Mouse (Mus musculus): ENCODE data around the gene Babam1.

Babam1 gene

GRCm38 (mm10) chr8:71381971-71382961 lies 14.4 kb upstream of the Babam1 start:
- peak; percentile 89 for DNase-seq

DNA sequence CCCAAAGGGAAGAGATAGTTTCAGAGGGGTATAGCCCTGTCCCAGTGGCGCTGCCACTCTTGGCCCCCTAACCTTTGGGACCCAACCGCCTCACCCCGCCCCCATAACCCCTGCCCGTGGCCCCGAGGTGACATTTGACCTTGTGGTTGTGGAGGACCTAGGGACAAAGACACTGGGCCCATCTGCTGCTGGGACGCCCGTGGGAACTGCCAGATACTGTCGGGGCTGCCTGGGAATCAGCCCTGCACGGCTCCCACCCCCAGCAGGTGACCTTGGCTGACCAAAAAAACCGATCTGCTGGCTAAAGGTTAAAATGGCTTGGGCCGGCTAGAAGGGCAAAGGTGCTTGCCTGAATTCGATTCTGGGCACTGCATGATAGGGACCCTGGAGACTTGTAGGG lies 13.3 kb upstream of the Babam1 start:
- DNase-seq = no peak

DNA sequence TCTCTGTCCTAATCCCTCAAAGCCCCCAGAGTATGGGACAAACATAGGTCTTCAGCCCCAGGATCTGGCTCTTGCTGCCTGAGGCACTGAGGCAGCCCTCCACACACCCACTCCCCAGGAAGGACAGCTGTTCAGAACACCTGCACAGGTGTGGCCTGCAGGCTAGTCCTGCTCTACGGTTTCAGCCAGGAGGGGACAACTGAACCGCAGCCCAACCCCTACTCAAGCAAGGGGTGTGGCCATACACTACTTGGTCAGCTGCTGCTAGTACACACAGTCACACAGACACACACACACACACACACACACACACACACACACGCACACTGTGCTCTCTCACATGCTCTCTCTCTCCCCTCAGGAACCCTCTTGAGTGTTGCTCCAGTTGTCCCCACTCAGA lies 12.8 kb upstream of the Babam1 start:
- no peak for DNase-seq

DNA sequence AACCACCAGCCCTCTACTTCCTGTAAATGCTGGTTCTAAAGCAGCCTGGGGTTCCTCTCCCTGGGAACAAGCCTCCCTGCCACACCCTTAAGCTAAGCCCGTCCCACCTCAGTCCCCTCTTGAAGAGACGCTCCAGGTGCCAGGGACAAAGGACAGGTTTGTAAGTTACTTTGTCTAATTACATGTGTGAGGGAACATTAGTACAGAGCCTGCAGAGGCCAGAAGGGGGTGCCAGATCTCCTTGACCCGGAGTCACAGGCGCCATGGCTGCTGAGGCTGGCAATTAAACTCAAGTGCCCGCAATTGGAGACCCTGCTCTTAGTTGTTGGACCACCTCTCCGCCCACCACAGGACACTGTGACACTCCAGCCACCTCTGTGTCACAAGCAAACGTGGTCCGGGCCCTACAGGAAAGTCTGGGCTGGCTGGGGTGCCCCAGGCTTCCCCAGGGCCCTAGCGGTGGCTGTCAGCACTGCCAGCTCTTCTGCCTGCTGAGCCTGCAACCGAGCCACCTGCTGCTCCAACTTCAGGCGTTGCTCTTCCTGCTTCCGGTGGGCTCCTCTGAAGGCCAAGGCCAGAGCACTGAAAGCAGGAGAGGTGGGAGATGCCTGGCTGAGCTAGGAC lies 11.3 kb upstream of the Babam1 start:
- DNase-seq = no peak

GRCm38 (mm10) chr8:71388267-71388666 lies 8.4 kb upstream of the Babam1 start:
- no peak for DNase-seq

DNA sequence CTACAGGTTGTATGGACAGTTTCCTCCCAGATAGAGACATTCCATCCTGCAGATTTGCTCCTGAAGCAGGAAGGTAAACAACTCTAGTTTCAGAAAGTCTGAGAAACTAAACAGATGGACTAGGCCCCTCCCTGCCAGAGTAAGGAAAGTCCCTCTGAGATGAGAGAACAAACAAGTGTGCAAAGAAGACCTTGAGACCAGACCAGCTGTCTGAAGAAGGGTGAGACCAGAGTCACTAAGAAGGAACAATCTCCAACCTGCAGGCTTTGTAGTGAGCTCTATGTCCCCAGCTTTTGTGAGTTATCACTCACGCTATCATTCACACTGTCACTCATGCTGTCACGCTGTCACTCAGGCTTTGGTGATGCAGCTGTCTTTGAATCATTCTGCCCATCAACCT lies 5.0 kb upstream of the Babam1 start:
- DNase-seq = no peak

GRCm38 (mm10) chr8:71392391-71392790 lies 4.3 kb upstream of the Babam1 start:
- DNase-seq = no peak

- peak; percentile 61 for DNase-seq
These were observed 3.8 kb upstream of the Babam1 start for GRCm38 (mm10) chr8:71392871-71393270.

DNA sequence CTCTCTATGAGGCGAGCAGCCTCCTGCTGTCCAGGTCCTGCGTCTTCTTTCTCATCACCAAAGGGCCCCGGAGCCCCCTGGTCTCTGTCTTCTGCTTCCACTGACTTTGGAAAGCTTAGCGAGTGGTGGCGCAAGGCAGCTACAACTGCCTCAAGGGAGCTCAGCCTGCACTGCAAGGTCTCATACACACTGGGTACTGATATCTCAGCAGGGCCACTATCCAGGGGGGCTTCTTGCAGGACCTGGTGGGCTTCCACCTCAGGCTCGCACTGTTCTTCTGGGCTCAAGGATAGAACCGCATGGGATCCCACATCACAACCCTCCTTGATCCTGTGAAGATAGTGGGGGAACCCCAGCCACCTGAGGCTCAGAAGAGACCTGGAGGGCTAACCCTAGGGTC lies 2.2 kb upstream of the Babam1 start:
- DNase-seq = no peak

DNA sequence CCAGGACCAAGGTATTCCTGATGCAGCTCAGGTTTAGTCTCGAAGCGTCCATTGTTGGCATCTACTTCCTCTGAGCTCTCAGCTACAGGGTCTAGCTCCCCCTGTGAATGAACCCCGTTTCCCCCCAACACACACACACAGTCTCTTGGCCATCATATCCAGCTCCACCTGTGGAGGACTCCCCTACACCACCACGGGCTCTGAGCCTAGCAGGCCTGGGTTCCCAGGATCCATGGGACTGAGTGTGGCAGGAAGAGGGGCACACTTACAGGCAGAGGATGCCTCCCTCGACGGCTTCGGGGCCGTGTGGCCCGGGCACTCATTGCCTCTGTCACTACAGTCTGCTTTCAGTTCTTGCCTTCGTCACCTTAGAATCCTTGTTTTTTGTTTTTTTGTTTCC lies 1.6 kb upstream of the Babam1 start:
- no peak for DNase-seq

DNA sequence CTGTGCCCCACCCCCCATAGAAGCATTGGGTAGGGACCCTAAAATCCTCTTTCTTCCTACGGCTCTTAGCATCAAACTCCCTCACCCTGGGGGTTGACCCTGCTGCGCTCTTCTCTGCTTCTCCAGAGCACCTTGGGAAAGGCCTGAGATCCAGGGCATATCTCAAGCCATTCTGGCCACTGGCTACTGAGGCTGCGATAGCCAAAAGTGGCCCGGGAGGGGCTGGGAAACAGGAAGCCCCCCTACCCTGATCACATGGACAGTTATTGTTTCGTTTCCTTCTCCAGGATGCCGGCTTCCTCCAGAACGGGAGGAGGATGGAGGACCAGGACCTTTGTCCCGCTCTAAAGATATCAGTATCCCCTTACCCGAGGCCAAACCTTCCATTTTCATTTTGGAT lies 1.0 kb upstream of the Babam1 start, which contains the start of gene Ushbp1:
Gene Ushbp1 (minus strand): TSS at position 174 of the 400 bp plus-strand sequence.
- peak; percentile 58 for DNase-seq

DNA sequence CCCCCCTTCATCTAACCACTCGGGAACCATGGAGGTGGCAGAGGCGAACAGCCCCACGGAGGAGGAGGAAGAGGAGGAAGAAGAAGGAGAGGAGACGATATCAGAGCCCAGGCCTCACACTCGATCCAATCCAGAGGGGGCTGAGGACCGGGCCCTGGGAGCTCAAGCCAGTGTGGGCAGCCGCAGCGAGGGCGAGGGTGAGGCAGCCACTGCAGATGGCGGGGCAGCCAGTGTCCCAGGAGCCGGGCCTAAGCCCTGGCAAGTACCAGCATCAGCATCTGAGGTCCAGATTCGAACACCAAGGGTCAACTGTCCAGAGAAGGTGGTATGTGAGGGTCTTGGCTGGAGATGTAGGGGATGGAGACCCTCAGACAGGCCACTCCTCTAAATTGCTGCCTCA lies 1.0 kb downstream of the Babam1 start:
- no peak for DNase-seq

- no peak for DNase-seq
These were observed 4.2 kb downstream of the Babam1 start for GRCm38 (mm10) chr8:71400826-71401225.

DNA sequence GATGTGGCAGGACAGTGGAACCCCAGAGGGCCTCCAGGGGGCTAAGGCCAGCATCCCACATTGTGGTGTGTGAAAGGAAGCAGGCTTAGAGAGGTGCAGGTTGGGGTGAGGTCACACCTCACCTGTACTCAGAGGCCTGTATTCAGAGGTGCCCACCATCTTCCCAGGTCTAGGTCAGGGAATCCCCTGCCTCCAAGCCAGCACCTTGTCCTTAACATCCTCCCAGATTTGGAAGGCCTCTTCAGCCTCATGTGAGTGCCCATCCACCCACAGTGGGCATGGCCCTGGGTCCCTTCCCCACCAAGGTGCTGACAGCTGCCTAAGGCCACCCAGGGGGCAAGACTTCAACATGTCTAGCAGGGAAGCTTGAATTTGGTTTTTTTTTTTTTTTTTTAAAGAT lies 4.8 kb downstream of the Babam1 start:
- DNase-seq = no peak

- DNase-seq = no peak
These were observed 5.8 kb downstream of the Babam1 start for GRCm38 (mm10) chr8:71402446-71402964.

DNA sequence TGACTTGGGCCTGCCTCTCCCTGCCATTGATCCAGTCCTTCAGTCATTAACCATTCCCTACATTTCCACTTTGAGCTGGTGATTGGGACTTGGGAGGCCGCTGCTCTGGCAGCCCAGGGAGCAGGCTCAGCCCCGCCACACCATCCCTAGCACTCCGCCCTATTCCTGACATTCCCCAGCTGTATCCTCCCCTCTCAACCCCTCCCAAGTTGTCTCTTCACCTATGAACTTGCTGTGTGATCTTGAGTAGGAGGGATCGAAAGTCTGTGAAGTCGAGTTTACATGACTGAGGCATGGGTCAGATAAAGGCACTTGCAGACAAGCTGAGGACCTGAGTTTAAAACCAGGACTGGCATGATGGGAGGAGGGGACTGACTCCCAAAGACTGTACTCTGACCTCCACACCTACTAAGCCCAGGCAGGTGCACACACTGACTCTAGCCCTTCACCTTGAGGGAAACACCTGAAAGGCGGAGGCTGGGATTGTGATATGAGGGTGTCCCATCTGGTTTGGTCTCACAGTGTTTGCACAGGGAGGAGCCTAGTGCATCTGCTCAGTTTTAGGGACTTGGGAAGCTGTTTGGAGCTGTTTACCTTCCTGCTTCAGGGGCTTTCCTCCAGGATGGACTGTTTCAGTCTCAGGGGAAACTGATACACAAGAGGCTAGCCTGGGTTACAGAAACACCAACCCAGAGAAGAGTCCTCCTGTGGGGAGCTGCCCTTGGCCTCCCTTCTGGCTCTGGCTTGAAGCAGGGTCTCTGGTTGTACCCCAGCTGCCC lies 6.6 kb downstream of the Babam1 start:
- no peak for DNase-seq

GRCm38 (mm10) chr8:71404011-71404410 lies 7.3 kb downstream of the Babam1 start:
- DNase-seq = no peak

DNA sequence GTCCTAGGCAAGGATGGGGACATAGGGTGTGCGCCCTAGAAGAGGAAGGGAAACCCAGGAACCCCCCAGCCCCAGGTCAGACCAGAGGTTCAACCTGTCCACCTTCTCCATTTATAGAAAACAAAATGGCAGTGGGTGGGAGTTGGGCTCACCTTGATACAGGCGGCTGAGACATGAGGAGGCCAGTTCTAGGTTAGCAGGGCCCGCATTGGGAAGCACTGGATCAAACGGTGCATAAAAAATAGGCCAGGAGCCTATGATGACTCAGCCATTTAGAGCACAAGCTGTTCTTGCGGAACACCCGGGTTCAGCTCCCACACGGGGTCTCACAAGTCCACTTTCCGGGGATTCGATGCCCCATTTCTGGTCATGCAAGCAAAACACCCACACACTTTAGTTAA lies 8.3 kb downstream of the Babam1 start:
- DNase-seq = no peak

- DNase-seq = peak; percentile 97
These were observed 8.9 kb downstream of the Babam1 start, which contains the start of gene Ankle1 for GRCm38 (mm10) chr8:71405401-71406098. Gene Ankle1 (plus strand): TSS chr8:71406010.

- DNase-seq = peak; percentile 81
These were observed 9.7 kb downstream of the Babam1 start for GRCm38 (mm10) chr8:71406099-71407015.

GRCm38 (mm10) chr8:71407441-71407840 lies 10.8 kb downstream of the Babam1 start:
- no peak for DNase-seq

Data from lung, postnatal 14 days (tissue).